Mouse (Mus musculus): ENCODE results near the gene Phyhd1. TPM values are rescaled to one million over a fixed set of nuclear protein-coding genes. Genes with fewer than 3 reads are reported as not detected.

Phyhd1 gene
- polyA plus RNA-seq, 1 experiment: 0.10 TPM

- TF ChIP-seq GATA1 (IDR thresholded peaks at IDR 0.05; ENCODE audit: low read length): no peak
Measured at GRCm38 (mm10) chr2:30287027-30287373, 21.0 kb downstream of the Phyhd1 start.

- no peak for TF ChIP-seq GATA1 (IDR thresholded peaks at IDR 0.05; ENCODE audit: low read length)
Measured at GRCm38 (mm10) chr2:30299525-30299924, 33.5 kb downstream of the Phyhd1 start.

GRCm38 (mm10) chr2:30299966-30300365 is 34.0 kb downstream of the Phyhd1 start:
- no peak for TF ChIP-seq GATA1 (IDR thresholded peaks at IDR 0.05; ENCODE audit: low read length)

- no peak for TF ChIP-seq GATA1 (IDR thresholded peaks at IDR 0.05; ENCODE audit: low read length)
Measured at GRCm38 (mm10) chr2:30306087-30306486, 40.1 kb downstream of the Phyhd1 start.

DNA sequence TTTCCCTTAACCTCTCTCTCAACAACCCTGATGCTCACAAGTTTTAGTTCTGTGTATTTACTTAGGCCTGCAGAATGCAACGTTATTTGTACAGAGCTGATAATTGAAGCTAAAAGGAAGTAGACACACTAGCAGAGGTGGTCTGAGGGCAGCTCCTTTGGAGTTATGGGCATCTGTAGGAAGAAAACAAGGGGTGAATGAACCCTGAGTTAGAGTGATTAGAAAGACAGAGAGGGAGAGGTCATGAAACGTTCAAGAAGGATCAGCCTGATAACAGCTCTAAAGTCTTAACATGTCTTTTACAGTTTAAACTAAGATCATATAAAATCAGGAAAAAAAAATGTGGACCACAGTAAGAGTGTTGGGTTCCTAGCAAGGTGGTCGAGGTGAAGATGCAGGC is 43.3 kb downstream of the Phyhd1 start:
- no peak for TF ChIP-seq GATA1 (IDR thresholded peaks at IDR 0.05; ENCODE audit: low read length)

GRCm38 (mm10) chr2:30311481-30311880 is 45.5 kb downstream of the Phyhd1 start:
- TF ChIP-seq GATA1 (IDR thresholded peaks at IDR 0.05; ENCODE audit: low read length): no peak

GRCm38 (mm10) chr2:30316136-30316535 is 50.1 kb downstream of the Phyhd1 start:
- no peak for TF ChIP-seq GATA1 (IDR thresholded peaks at IDR 0.05; ENCODE audit: low read length)

DNA sequence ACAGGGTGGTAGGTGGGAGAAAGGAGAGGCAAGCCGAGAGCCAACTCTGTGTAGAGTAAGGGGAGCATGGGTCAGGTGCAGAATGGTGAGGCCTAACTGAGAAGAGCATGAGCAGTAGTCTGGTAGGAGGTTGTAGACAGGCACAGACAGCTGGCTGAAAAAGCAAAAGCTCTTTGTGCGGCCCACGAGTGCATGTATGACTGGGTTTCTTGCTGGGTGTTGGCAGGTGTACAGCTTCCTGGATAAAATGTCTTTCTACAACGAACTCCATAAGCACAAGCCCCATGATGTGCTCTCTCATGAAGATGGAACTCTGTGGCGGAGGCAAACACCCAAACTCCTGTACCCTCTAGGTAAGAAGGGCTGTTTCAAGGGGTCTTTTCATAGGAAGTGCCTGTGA is 51.0 kb downstream of the Phyhd1 start:
- TF ChIP-seq GATA1 (IDR thresholded peaks at IDR 0.05; ENCODE audit: low read length): no peak

GRCm38 (mm10) chr2:30319260-30319659 is 53.3 kb downstream of the Phyhd1 start:
- TF ChIP-seq GATA1 (IDR thresholded peaks at IDR 0.05; ENCODE audit: low read length): no peak

- TF ChIP-seq GATA1 (IDR thresholded peaks at IDR 0.05; ENCODE audit: low read length): no peak
Measured at GRCm38 (mm10) chr2:30323111-30323510, 57.1 kb downstream of the Phyhd1 start.

DNA sequence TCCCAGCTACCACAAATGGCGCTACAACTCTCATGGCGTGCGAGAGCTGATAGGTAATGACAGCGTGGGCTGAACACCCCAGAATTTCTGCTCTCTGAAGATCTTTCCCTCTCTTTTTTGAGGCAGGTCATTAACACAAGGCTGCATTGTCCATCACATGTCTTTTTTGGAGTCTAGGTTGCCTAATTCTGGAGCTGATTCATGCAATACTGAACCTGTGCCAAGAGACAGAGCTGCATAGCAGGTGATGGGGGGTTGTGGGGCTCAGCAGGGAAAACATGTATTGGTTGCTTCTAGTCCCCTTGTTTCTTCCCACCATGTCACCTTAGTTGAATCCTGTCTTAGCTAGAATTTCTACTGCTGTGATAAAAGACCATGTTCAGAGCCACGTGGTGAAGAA is 59.3 kb downstream of the Phyhd1 start:
- TF ChIP-seq GATA1 (IDR thresholded peaks at IDR 0.05; ENCODE audit: low read length): no peak

DNA sequence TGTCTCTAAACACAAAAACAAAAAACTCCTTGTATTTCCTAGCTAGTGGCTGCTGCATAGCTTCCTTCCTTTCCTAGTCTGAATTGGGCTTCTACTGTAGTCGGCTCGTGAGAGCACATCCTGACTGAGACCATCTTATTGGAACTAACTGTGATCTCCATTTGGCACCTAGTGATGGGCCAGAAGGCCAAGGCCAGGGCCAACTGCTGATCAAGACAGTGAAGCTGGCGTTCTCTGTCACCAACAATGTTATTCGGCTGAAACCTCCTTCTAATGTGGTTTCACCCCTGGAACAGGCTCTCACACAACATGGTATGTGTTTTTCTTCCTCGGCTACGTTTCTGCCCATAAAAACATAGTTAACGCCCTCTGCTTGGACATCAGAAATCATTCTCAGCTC is 61.3 kb downstream of the Phyhd1 start:
- no peak for TF ChIP-seq GATA1 (IDR thresholded peaks at IDR 0.05; ENCODE audit: low read length)

DNA sequence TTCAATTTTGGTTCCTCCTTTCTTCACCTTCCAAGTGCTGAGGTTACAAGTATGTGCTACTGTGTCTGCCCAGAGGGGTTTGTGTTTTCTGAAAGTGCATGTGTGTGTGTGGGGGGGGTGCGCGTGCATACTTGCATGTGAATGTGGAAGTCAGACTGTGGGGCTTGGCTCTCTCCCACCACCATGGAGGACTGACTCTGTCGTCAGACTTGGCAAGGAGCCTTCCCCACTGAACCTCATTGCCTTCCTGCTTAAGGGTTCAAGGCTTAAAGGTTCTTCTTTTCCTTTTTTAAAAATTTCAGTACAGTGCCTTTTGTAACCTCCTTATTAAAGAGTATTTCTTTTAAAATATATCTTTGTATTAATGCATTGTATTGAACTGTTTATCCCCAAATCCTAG is 62.8 kb downstream of the Phyhd1 start:
- TF ChIP-seq GATA1 (IDR thresholded peaks at IDR 0.05; ENCODE audit: low read length): no peak

Other genes with a start within 250 kb of the Phyhd1 start
- gene Wdr34, start 217.3 kb upstream of the Phyhd1 start, polyA plus RNA-seq (2012): 29.5 and 36.5 TPM in 2 replicates
- gene Set, start 208.8 kb upstream of the Phyhd1 start, polyA plus RNA-seq (2012): 618 and 765 TPM in 2 replicates
- gene Pkn3, start 188.5 kb upstream of the Phyhd1 start, polyA plus RNA-seq (2012): 26.9 and 29.7 TPM in 2 replicates
- 42.0 and 45.2 TPM in 2 replicates for gene Zdhhc12, start 172.6 kb upstream of the Phyhd1 start, polyA plus RNA-seq (2012)
- 11.1 and 18.6 TPM in 2 replicates for gene Zer1, start 141.6 kb upstream of the Phyhd1 start, polyA plus RNA-seq (2012)
- 26.0 and 27.7 TPM in 2 replicates for gene Tbc1d13, start 132.5 kb upstream of the Phyhd1 start, polyA plus RNA-seq (2012)
- gene Endog, start 94.7 kb upstream of the Phyhd1 start, polyA plus RNA-seq (2012): 53.8 and 67.9 TPM in 2 replicates
- 50.7 and 54.1 TPM in 2 replicates for gene Spout1, start 87.7 kb upstream of the Phyhd1 start, polyA plus RNA-seq (2012)
- gene Kyat1, start 60.4 kb upstream of the Phyhd1 start, polyA plus RNA-seq (2012): 4.8 and 16.9 TPM in 2 replicates
- 3.8 and 6.4 TPM in 2 replicates for gene Lrrc8a, start 28.5 kb upstream of the Phyhd1 start, polyA plus RNA-seq (2012)
- gene Gm28035, start 25.6 kb upstream of the Phyhd1 start, polyA plus RNA-seq (2012): 0.53 and 2.0 TPM in 2 replicates
- not detected in 2 replicates for gene Gm28038, start 14.8 kb downstream of the Phyhd1 start, polyA plus RNA-seq (2012)
- 5.8 and 8.4 TPM in 2 replicates for gene Dolk, start 20.1 kb downstream of the Phyhd1 start, polyA plus RNA-seq (2012)
- 108 and 109 TPM in 2 replicates for gene Nup188, start 20.2 kb downstream of the Phyhd1 start, polyA plus RNA-seq (2012)
- gene Sh3glb2, start 93.1 kb downstream of the Phyhd1 start, polyA plus RNA-seq (2012): 38.7 and 40.7 TPM in 2 replicates
- 16.3 and 17.9 TPM in 2 replicates for gene Miga2, start 98.0 kb downstream of the Phyhd1 start, polyA plus RNA-seq (2012)
- 24.4 and 31.5 TPM in 2 replicates for gene Dolpp1, start 126.1 kb downstream of the Phyhd1 start, polyA plus RNA-seq (2012)
- gene Crat, start 149.6 kb downstream of the Phyhd1 start, polyA plus RNA-seq (2012): 35.7 and 40.4 TPM in 2 replicates
- gene Ptpa, start 149.8 kb downstream of the Phyhd1 start, polyA plus RNA-seq (2012): 1,075 and 1,193 TPM in 2 replicates
- gene Ier5l, start 208.0 kb downstream of the Phyhd1 start, polyA plus RNA-seq (2012): not detected in 2 replicates

All from G1E-ER4 (cell line).